Mouse (Mus musculus) heart, embryonic 10.5 days (tissue): ENCODE results near the gene Syt2. TPM values are rescaled to one million over a fixed set of nuclear protein-coding genes. Genes with fewer than 3 reads are reported as not detected.

Experiments
- DNase-seq: peaks from one replicate; pipeline ENCODE4 v3.0.0-alpha.2; 2017; ENCODE audit warnings: low spot score
- H3K27ac ChIP-seq: fragments of 300-500 bp; sonication (generic); 2 replicates; pipeline ENCODE4 v1.5.1; 2016; ENCODE audit warnings: mild to moderate bottlenecking
- H3K27me3 ChIP-seq: fragments of 300-500 bp; sonication (generic); 2 replicates; pipeline ENCODE4 v1.6.1; 2016; ENCODE audit warnings: mild to moderate bottlenecking; ENCODE audit not compliant: poor library complexity, insufficient read depth, severe bottlenecking
- H3K36me3 ChIP-seq: fragments of 300-500 bp; sonication (generic); 2 replicates; pipeline ENCODE4 v1.6.1; 2016; ENCODE audit warnings: mild to moderate bottlenecking, moderate library complexity
- H3K4me1 ChIP-seq: fragments of 300-500 bp; sonication (generic); 2 replicates; pipeline ENCODE4 v1.6.1; 2016; ENCODE audit warnings: mild to moderate bottlenecking
- H3K4me3 ChIP-seq: fragments of 300-500 bp; sonication (generic); 2 replicates; pipeline ENCODE4 v1.5.1; 2016; ENCODE audit warnings: mild to moderate bottlenecking, moderate library complexity
- H3K9me3 ChIP-seq: fragments of 300-500 bp; sonication (generic); 2 replicates; pipeline ENCODE4 v1.6.1; 2016; ENCODE audit warnings: mild to moderate bottlenecking, moderate library complexity
- WGBS: fragments of 180-500 bp; shearing (Covaris S2); methylation state at CpG from one replicate; pipeline ENCODE4 v1.1.7; 2016; 5-methylcytosine and 5-hydroxymethylcytosine counted together
- polyA plus RNA-seq: library from polyadenylated mRNA; unstranded; fragments of >200 nt; fragmentation: Nextera tagmentation; extraction: Ambion mirVana; gene quantifications from 2 replicates; pipeline ENCODE4 v1.2.1, GENCODE M21; 2016

Syt2 gene
- polyA plus RNA-seq, 1 experiment from 2014 or later, result 0.29 TPM

- peaks cover 52% of the 10 kb centered on the region; the same call in 1 of the 2 replicates for H3K36me3 ChIP-seq
- no peaks in the 10 kb centered on the region for H3K27me3 ChIP-seq
- peak; percentile 56 for DNase-seq
- H3K4me1 ChIP-seq, result peaks cover 48% of the 10 kb centered on the region
- H3K27ac ChIP-seq, result peak overlapping the region; percentile 77; the same call in 1 of the 2 replicates
- no peak overlapping the region for H3K4me3 ChIP-seq
- no peaks in the 10 kb centered on the region for H3K9me3 ChIP-seq
- 60% methylated on average over 6 of the region's 6 CpGs for WGBS
Measured at GRCm38 (mm10) chr1:134774728-134775287, 128.3 kb downstream of the Syt2 start.

- no peaks in the 10 kb centered on the region for H3K27me3 ChIP-seq
- H3K4me1 ChIP-seq, result peaks cover 48% of the 10 kb centered on the region
- no peaks in the 10 kb centered on the region for H3K9me3 ChIP-seq
- H3K27ac ChIP-seq, result 0 out of 2 replicates have a peak overlapping the region, but pooled peaks have one; percentile 3
- no peak overlapping the region for H3K4me3 ChIP-seq
- DNase-seq, result peak; percentile 71
- peaks cover 51% of the 10 kb centered on the region; the same call in 1 of the 2 replicates for H3K36me3 ChIP-seq
- WGBS, result 50% methylated on average over 3 of the region's 3 CpGs
Measured at GRCm38 (mm10) chr1:134775631-134776030, 129.2 kb downstream of the Syt2 start.

- no peak overlapping the region for H3K4me3 ChIP-seq
- H3K27me3 ChIP-seq, result no peaks in the 10 kb centered on the region
- peak; percentile 75 for DNase-seq
- H3K36me3 ChIP-seq, result peaks cover 36% of the 10 kb centered on the region; the same call in 1 of the 2 replicates
- no peaks in the 10 kb centered on the region for H3K9me3 ChIP-seq
- H3K27ac ChIP-seq, result peak overlapping the region; percentile 59; the same call in 1 of the 2 replicates
- peaks cover 40% of the 10 kb centered on the region for H3K4me1 ChIP-seq
- WGBS, result 81% methylated on average over 12 of the region's 12 CpGs
Measured at GRCm38 (mm10) chr1:134777201-134777885, 130.9 kb downstream of the Syt2 start.

- peak overlapping the region; percentile 59 for H3K27ac ChIP-seq
- no peak overlapping the region for H3K4me3 ChIP-seq
- peak; percentile 74 for DNase-seq
- no peaks in the 10 kb centered on the region for H3K9me3 ChIP-seq
- no peaks in the 10 kb centered on the region for H3K27me3 ChIP-seq
- 46% methylated on average over 13 of the region's 13 CpGs for WGBS
- H3K36me3 ChIP-seq, result peaks cover 32% of the 10 kb centered on the region; the same call in 1 of the 2 replicates
- H3K4me1 ChIP-seq, result peaks cover 42% of the 10 kb centered on the region
Measured at GRCm38 (mm10) chr1:134777936-134778548, 131.6 kb downstream of the Syt2 start.

GRCm38 (mm10) chr1:134782797-134783196 lies 136.3 kb downstream of the Syt2 start:
- no peak for DNase-seq
- WGBS, result 87% methylated on average over 5 of the region's 5 CpGs
- Histone ChIP-seq H3K36me3 (no peaks in the 10 kb centered on the region; the same call in 1 of the 2 replicates), H3K9me3 (no peaks in the 10 kb centered on the region), H3K27ac (no peak overlapping the region), H3K27me3 (no peaks in the 10 kb centered on the region), H3K4me3 (no peak overlapping the region), H3K4me1 (peaks cover 43% of the 10 kb centered on the region)

- 41% methylated on average over 4 of the region's 4 CpGs for WGBS
- peaks cover 42% of the 10 kb centered on the region for H3K4me1 ChIP-seq
- DNase-seq, result peak; percentile 74
Measured at GRCm38 (mm10) chr1:134783958-134784357, 137.5 kb downstream of the Syt2 start.

GRCm38 (mm10) chr1:134784481-134784880 lies 138.0 kb downstream of the Syt2 start:
- 72% methylated on average over 6 of the region's 6 CpGs for WGBS
- DNase-seq, result peak; percentile 51
- Histone ChIP-seq H3K27me3 (no peaks in the 10 kb centered on the region), H3K4me1 (peaks cover 42% of the 10 kb centered on the region), H3K36me3 (no peaks in the 10 kb centered on the region; the same call in 1 of the 2 replicates), H3K27ac (peak overlapping the region; percentile 56), H3K4me3 (no peak overlapping the region), H3K9me3 (no peaks in the 10 kb centered on the region)

More at GRCm38 (mm10) chr1:134783958-134784357, 137.5 kb downstream of the Syt2 start:
- H3K36me3 ChIP-seq, result no peaks in the 10 kb centered on the region; the same call in 1 of the 2 replicates
- H3K9me3 ChIP-seq, result no peaks in the 10 kb centered on the region
- peak overlapping the region; percentile 56 for H3K27ac ChIP-seq
- H3K27me3 ChIP-seq, result no peaks in the 10 kb centered on the region
- H3K4me3 ChIP-seq, result no peak overlapping the region

GRCm38 (mm10) chr1:134784911-134785310 lies 138.4 kb downstream of the Syt2 start:
- Histone ChIP-seq H3K9me3 (no peaks in the 10 kb centered on the region), H3K4me3 (no peak overlapping the region), H3K27me3 (no peaks in the 10 kb centered on the region), H3K36me3 (no peaks in the 10 kb centered on the region; the same call in 1 of the 2 replicates), H3K4me1 (peaks cover 42% of the 10 kb centered on the region), H3K27ac (peak overlapping the region; percentile 56)
- peak; percentile 9 for DNase-seq
- WGBS, result 81% methylated on average over 1 of the region's 1 CpGs

GRCm38 (mm10) chr1:134788096-134788495 lies 141.6 kb downstream of the Syt2 start:
- H3K27ac ChIP-seq, result peak overlapping the region; percentile 52
- 56% methylated on average over 7 of the region's 7 CpGs for WGBS
- no peak for DNase-seq
- no peaks in the 10 kb centered on the region for H3K36me3 ChIP-seq
- peaks cover 38% of the 10 kb centered on the region for H3K4me1 ChIP-seq
- no peak overlapping the region for H3K4me3 ChIP-seq
- H3K9me3 ChIP-seq, result no peaks in the 10 kb centered on the region
- H3K27me3 ChIP-seq, result no peaks in the 10 kb centered on the region

GRCm38 (mm10) chr1:134790716-134791439 lies 144.4 kb downstream of the Syt2 start:
- H3K4me3 ChIP-seq, result no peak overlapping the region
- H3K36me3 ChIP-seq, result no peaks in the 10 kb centered on the region; the same call in 1 of the 2 replicates
- H3K27me3 ChIP-seq, result no peaks in the 10 kb centered on the region
- H3K9me3 ChIP-seq, result no peaks in the 10 kb centered on the region
- H3K4me1 ChIP-seq, result peaks cover 18% of the 10 kb centered on the region
- H3K27ac ChIP-seq, result no peak overlapping the region
- 78% methylated on average over 2 of the region's 2 CpGs for WGBS
- DNase-seq, result no peak

GRCm38 (mm10) chr1:134791456-134791855 lies 145.0 kb downstream of the Syt2 start:
- no peaks in the 10 kb centered on the region for H3K27me3 ChIP-seq
- H3K4me3 ChIP-seq, result no peak overlapping the region
- H3K36me3 ChIP-seq, result no peaks in the 10 kb centered on the region; the same call in 1 of the 2 replicates
- peaks cover 13% of the 10 kb centered on the region for H3K4me1 ChIP-seq
- no peaks in the 10 kb centered on the region for H3K9me3 ChIP-seq
- DNase-seq, result no peak
- no peak overlapping the region for H3K27ac ChIP-seq

GRCm38 (mm10) chr1:134796076-134796475 lies 149.6 kb downstream of the Syt2 start:
- H3K9me3 ChIP-seq, result peaks cover 7% of the 10 kb centered on the region; the same call in 1 of the 2 replicates
- DNase-seq, result no peak
- no peaks in the 10 kb centered on the region for H3K27me3 ChIP-seq
- no peak overlapping the region for H3K4me3 ChIP-seq
- H3K27ac ChIP-seq, result no peak overlapping the region
- H3K36me3 ChIP-seq, result peaks cover 19% of the 10 kb centered on the region
- WGBS, result 84% methylated on average over 1 of the region's 1 CpGs
- peaks cover 5% of the 10 kb centered on the region; the same call in 1 of the 2 replicates for H3K4me1 ChIP-seq
